Mouse (Mus musculus) intestine, embryonic 15.5 days (tissue): ENCODE data around the gene Safb2. TPM values are rescaled to one million over a fixed set of nuclear protein-coding genes. Genes with fewer than 3 reads are reported as not detected.

ENCODE experiments used
- ATAC-seq: fragments of 200-750 bp; cut with Nextera tagmentation; 2 replicates; pipeline ENCODE4 v1.8.0; 2017; ENCODE audit warnings: moderate TSS enrichment, moderate library complexity
- H3K27ac ChIP-seq: fragments of 300-500 bp; sonication (generic); 2 replicates; pipeline ENCODE4 v1.5.1; 2015; ENCODE audit warnings: mild to moderate bottlenecking, inconsistent platforms
- H3K27me3 ChIP-seq: fragments of 300-500 bp; sonication (generic); replicated peaks from 2 replicates; pipeline ENCODE4 v1.6.1; 2015; ENCODE audit warnings: inconsistent platforms
- H3K36me3 ChIP-seq: fragments of 300-500 bp; sonication (generic); 2 replicates; pipeline ENCODE4 v1.6.1; 2015; ENCODE audit warnings: inconsistent platforms
- H3K4me1 ChIP-seq: fragments of 300-500 bp; sonication (generic); replicated peaks from 2 replicates; pipeline ENCODE4 v1.6.1; 2015; ENCODE audit warnings: inconsistent platforms
- H3K4me2 ChIP-seq: fragments of 300-500 bp; sonication (generic); replicated peaks from 2 replicates; pipeline ENCODE4 v1.6.1; 2015; ENCODE audit warnings: mild to moderate bottlenecking, inconsistent platforms
- H3K4me3 ChIP-seq: fragments of 300-500 bp; sonication (generic); replicated peaks from 2 replicates; pipeline ENCODE4 v1.5.1; 2015; ENCODE audit warnings: inconsistent platforms
- H3K9ac ChIP-seq: fragments of 300-500 bp; sonication (generic); 2 replicates; pipeline ENCODE4 v1.6.1; 2015; ENCODE audit warnings: inconsistent platforms
- H3K9me3 ChIP-seq: fragments of 300-500 bp; sonication (generic); 2 replicates; pipeline ENCODE4 v1.6.1; 2016; ENCODE audit warnings: inconsistent platforms
- WGBS: fragments of 180-500 bp; shearing (Covaris S2); methylation state at CpG from one replicate; pipeline ENCODE4 v1.1.7; 2015; 5-methylcytosine and 5-hydroxymethylcytosine counted together
- polyA plus RNA-seq: library from polyadenylated mRNA; unstranded; fragments of >200 nt; fragmentation: Nextera tagmentation; extraction: Ambion mirVana; gene quantifications from 2 replicates; pipeline ENCODE4 v1.2.1, GENCODE M21; 2015

Safb2 gene
- polyA plus RNA-seq, 1 experiment from 2014 or later, result 66.7 TPM

DNA sequence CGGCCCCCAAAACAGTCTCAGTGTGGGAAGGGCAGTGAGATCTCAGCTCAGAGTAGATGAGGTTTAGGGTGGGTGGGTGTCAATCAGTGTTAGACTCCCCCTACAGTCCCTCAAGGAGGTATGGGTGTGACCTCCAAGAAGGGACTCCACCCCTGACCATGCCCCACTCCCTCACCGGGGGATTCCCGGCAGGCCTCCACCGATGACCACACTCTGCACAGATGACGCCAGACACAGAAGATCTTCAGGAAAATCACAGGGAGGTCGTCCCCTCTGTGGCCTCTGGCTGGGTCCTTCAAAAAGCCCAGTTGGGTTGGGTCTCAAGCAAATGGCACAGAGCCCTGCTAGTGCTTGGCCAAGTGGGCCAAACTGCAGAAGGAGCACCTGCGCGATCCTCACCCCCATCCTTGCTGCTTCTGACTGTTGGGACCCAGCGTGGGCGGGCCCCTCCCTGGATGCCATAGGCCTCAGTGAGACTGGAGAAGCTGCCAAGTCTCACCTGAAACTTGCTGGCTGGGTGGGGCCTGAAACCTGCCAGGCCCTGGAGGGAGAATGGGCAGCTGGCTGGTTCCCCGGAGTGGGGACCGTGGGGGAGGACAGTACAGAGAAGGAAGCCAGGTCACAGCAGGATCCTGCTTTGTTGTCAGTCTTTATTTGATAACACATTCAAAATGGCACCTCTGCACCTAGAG, 33.5 kb downstream of the Safb2 start:
- H3K27me3 ChIP-seq, result no peaks in the 10 kb centered on the region
- H3K4me1 ChIP-seq, result 0 out of 2 replicates have a peak, but pooled peaks cover 3% of the 10 kb centered on the region
- 73% methylated on average over 12 of the region's 12 CpGs for WGBS
- no peak overlapping the region for H3K4me2 ChIP-seq
- no peak overlapping the region for H3K27ac ChIP-seq
- H3K4me3 ChIP-seq, result no peak overlapping the region
- H3K36me3 ChIP-seq, result no peaks in the 10 kb centered on the region
- no peak overlapping the region for H3K9ac ChIP-seq
- no peaks in the 10 kb centered on the region for H3K9me3 ChIP-seq
- ATAC-seq, result no peak

DNA sequence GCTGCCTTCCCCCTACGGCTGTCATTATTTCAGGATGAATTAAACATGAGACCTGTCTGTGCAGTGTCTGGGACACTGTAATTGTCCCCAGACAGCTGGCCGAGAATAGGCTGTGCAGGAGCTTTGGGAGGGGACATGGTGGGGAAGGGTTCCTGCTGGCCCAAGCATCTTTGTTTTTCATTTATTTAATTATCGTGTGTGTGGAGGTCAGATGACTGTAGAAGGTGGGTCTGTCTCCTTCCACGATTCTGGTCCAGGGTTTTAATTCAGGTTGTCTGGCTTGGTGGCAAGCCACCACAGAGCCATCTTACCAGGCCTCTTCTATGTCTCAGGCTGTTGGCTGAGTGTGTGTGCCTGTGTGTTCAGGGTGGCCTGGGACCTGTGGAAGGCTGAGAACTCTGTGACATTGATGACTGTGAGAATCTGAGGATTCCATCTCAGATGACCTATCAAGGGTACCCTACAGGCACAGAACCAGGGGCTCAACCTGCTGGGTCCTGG, 35.7 kb downstream of the Safb2 start:
- Histone ChIP-seq H3K27me3 (no peaks in the 10 kb centered on the region), H3K36me3 (no peaks in the 10 kb centered on the region), H3K27ac (no peak overlapping the region), H3K4me2 (no peak overlapping the region), H3K4me1 (no peaks in the 10 kb centered on the region), H3K4me3 (no peak overlapping the region), H3K9me3 (no peaks in the 10 kb centered on the region), H3K9ac (no peak overlapping the region)
- no peak for ATAC-seq
- WGBS, result 74% methylated on average over 4 of the region's 4 CpGs

DNA sequence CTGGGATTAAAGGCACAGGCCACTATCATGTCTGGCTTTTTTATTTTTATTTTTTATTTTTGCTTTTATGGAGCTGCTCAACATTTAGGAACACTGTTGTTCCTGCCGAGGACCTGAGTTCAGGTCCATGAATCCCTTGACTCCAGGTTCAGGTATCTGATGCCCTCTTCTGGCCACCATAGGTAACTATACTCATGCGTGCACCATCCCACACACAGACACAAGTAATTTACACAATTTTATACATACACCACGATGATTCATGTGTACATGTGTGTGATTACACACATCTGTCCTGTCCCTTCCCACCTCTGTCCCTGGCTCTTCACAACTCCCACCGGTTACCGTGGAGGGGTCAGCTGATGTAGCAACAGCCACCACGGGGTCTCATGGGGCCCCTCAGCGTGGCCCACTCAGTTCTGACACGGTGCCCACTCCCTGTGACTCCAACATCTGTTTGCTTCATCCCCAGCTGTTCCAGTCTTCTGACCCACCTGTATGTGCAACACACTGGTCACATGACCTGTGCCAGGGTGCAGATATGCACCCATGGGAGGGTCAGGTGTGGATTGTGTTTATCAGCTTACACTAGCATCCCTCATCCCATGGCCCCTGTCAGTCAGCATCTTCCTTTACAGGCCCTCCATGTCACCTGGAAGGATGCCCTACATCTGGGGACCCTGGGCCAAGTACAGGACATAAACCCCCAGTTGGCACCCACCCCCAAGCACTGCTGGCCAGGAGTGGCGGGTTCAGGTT, 36.4 kb downstream of the Safb2 start:
- no peak overlapping the region for H3K9ac ChIP-seq
- no peak overlapping the region for H3K4me2 ChIP-seq
- H3K27ac ChIP-seq, result no peak overlapping the region
- WGBS, result 66% methylated on average over 9 of the region's 9 CpGs
- H3K27me3 ChIP-seq, result no peaks in the 10 kb centered on the region
- no peak overlapping the region for H3K4me3 ChIP-seq
- H3K9me3 ChIP-seq, result no peaks in the 10 kb centered on the region
- no peak for ATAC-seq
- H3K36me3 ChIP-seq, result no peaks in the 10 kb centered on the region
- H3K4me1 ChIP-seq, result no peaks in the 10 kb centered on the region

DNA sequence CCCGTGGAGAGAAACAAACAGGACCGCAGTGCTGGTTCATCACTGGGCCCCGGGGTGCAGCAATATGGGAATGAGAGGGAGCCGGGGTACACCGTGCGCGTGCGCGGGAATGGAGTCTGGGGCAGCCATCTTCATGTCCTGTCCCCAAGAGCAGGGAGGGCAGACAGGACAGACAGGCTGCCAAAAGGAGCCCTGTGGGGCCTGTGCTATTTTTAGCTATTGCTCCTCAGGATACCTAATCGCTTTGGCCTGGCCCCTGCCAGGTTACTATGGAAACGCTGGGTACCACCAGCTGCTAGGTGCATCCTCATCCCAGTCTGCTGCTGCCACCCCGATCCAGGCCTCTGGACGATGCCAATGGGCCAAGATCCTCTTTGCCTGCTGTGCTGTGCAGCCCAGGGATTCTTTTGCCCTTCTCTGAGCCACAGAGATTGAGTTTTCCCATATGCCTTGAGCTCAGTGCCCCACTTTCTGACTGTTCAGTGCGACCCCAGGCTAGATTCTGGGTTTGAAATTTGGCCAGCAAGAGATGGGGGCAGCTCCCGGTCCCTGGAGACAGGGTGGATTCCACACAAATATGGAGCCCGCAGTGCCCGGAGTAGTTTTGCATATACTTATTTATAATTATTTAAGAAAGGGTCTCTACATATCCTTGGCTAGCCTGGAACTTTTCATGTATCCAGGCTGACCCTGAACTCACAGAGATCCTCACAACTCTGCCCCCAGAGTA, 37.1 kb downstream of the Safb2 start:
- Histone ChIP-seq H3K9ac (no peak overlapping the region), H3K36me3 (no peaks in the 10 kb centered on the region), H3K27me3 (no peaks in the 10 kb centered on the region), H3K4me2 (no peak overlapping the region), H3K4me3 (no peak overlapping the region), H3K9me3 (no peaks in the 10 kb centered on the region), H3K4me1 (no peaks in the 10 kb centered on the region), H3K27ac (no peak overlapping the region)
- WGBS, result 75% methylated on average over 17 of the region's 17 CpGs
- no peak for ATAC-seq

DNA sequence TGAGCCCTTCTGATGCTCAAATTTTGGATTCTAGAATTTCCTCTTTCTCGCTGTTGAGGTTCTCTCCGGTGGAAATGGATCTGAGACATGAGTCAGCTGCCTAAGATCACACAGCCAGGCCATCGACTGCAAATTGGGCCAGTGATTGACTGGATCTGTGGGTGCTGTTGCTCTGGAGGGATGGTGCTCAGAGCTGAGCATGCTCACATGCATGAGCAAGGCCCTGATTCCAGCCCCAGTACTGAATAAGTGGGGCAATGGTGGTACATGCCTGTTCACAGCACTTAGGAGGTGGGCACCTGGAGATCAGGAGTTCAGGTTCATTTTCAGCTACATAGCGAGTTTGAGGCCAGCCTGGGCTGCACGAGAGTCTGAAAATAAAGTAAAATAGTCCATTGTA, 37.8 kb downstream of the Safb2 start:
- Histone ChIP-seq H3K4me3 (no peak overlapping the region), H3K9ac (no peak overlapping the region), H3K9me3 (no peaks in the 10 kb centered on the region), H3K4me1 (no peaks in the 10 kb centered on the region), H3K36me3 (no peaks in the 10 kb centered on the region), H3K27ac (no peak overlapping the region), H3K4me2 (no peak overlapping the region), H3K27me3 (no peaks in the 10 kb centered on the region)
- ATAC-seq, result no peak
- 82% methylated on average over 5 of the region's 5 CpGs for WGBS

DNA sequence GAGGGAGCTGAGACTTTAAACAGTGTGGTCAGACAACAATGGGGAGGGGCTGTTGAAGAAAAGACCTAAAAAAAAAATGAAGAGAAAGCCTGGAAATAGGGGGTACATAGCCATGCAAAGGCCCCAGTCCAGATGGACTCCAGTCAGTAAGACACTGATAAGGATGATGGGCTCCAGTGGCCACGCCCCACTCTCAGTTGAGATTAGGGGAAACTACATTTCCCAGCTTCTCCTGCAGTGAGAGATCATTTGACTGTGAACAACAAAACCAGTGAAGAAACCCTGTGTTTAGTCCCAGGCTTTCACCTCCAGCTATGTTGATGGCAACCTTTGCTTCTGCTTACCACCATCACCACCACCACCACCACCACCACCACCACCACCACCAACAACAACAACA, 38.4 kb downstream of the Safb2 start:
- Histone ChIP-seq H3K4me3 (no peak overlapping the region), H3K4me1 (no peaks in the 10 kb centered on the region), H3K4me2 (no peak overlapping the region), H3K36me3 (no peaks in the 10 kb centered on the region), H3K27me3 (no peaks in the 10 kb centered on the region), H3K9me3 (no peaks in the 10 kb centered on the region), H3K27ac (no peak overlapping the region), H3K9ac (no peak overlapping the region)
- ATAC-seq, result no peak
- 70% methylated on average over 1 of the region's 1 CpGs for WGBS

DNA sequence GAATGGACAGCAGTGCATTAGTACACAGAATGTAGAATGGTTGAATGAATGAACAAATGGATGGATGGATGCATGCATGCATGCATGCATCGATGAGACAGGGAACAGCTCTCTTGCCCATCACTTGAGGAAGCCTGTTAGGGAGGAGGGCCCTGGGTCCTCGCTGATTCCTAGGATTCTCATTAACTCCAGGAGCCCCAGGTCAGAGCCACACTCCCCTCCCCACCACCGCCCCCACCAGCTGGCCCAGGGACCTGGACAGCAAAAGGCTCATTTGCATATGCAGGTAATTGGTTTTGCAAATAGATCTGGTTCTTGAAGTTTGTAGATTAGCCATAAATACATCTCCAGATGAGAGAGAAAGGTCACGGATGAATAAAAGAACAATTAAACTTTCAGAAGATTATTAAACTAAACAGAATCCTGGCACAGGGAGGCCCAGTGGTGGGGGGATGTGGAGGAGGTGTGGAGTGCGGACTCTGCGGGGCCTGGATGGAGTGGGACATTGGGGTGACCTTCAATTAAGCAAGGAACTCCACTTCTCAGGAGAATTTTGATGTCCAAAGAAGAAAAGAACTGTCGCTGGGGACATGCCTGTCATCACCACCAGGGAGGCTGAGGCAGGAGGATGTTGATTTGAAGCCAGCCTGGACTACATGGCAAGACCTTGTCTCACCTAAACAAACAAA, 39.5 kb downstream of the Safb2 start:
- H3K4me1 ChIP-seq, result no peaks in the 10 kb centered on the region
- no peak for ATAC-seq
- no peaks in the 10 kb centered on the region for H3K36me3 ChIP-seq
- no peaks in the 10 kb centered on the region for H3K9me3 ChIP-seq
- WGBS, result 77% methylated on average over 7 of the region's 7 CpGs
- H3K4me2 ChIP-seq, result no peak overlapping the region
- H3K27ac ChIP-seq, result no peak overlapping the region
- no peaks in the 10 kb centered on the region for H3K27me3 ChIP-seq
- H3K9ac ChIP-seq, result no peak overlapping the region
- H3K4me3 ChIP-seq, result no peak overlapping the region

DNA sequence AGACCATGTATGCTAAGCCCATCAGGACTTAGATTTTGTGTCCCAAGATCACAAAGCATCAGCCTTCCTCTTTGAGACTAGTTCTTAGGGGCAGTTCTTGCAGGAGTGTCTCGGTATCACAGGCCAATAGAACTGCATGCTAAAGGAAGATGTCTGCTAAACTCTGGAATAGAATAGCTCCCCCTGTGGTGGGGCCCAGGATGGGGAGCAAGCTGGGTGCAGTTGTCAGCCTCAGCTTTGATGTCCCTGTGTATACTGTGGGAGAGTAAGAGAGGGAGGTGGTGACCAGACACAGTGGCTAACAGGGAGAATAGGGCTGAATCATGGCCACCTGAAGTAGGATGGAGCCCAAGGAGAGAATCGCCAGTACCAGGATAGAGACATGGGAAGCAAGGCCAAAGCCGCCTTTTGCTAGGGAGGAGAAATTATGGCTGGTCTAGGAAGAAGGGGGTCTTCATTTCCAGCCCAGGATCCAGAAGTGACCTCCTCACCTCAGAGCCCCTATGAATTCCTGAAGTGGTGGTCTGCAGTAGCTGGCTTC, 40.6 kb downstream of the Safb2 start:
- Histone ChIP-seq H3K27ac (no peak overlapping the region), H3K4me1 (no peaks in the 10 kb centered on the region), H3K9ac (no peak overlapping the region), H3K9me3 (no peaks in the 10 kb centered on the region), H3K4me3 (no peak overlapping the region), H3K27me3 (no peaks in the 10 kb centered on the region), H3K4me2 (no peak overlapping the region), H3K36me3 (no peaks in the 10 kb centered on the region)
- 85% methylated on average over 3 of the region's 3 CpGs for WGBS
- ATAC-seq, result no peak

DNA sequence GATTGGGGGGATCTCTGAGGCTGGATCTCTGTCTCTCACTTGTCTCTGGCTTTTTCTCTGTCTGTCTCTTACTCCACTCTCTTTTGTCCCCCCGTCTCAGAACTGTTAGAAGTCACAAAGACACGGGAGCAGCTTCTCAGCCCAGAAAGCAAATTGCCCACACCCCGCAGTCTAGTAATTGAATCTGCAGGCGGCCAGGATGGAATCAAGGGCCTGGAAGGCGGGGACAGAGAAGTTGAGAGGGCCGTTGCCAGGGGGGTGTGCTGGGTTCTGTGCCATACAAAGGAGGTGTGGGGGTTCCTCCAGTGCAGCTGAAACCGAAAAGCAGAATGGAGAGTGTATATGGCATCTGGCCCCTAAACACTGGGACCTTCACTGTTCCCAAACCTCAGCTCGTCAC, 41.6 kb downstream of the Safb2 start:
- Histone ChIP-seq H3K4me2 (no peak overlapping the region), H3K9ac (no peak overlapping the region), H3K4me1 (no peaks in the 10 kb centered on the region), H3K27me3 (no peaks in the 10 kb centered on the region), H3K36me3 (no peaks in the 10 kb centered on the region), H3K4me3 (no peak overlapping the region), H3K27ac (no peak overlapping the region), H3K9me3 (no peaks in the 10 kb centered on the region)
- no peak for ATAC-seq
- WGBS, result 56% methylated on average over 8 of the region's 8 CpGs

DNA sequence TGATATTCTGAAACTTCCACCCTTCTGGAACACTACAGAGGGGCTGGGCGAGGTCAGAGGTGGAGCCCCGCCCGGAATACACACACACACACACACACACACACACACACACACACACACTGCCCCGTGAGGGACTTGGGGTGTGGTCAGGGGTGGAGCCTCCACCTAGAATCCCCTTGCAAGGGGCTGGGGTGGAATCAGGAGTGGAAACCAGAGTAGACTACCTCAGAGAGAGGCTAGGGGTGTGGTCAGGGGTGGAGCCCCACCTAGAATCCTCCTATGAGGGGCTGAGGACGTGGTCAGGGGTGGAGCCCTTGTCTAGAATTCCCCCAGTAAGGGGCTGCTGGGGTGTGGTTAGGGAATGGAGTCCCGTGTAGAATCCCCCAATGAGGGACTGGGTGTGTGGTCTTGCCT, 43.8 kb downstream of the Safb2 start:
- ATAC-seq, result peak; percentile 68; the same call in 1 of the 2 replicates
- H3K4me3 ChIP-seq, result no peak overlapping the region
- no peak overlapping the region for H3K27ac ChIP-seq
- no peak overlapping the region for H3K4me2 ChIP-seq
- H3K9ac ChIP-seq, result no peak overlapping the region
- no peaks in the 10 kb centered on the region for H3K9me3 ChIP-seq
- H3K36me3 ChIP-seq, result no peaks in the 10 kb centered on the region
- H3K4me1 ChIP-seq, result no peaks in the 10 kb centered on the region
- H3K27me3 ChIP-seq, result no peaks in the 10 kb centered on the region
- 33% methylated on average over 6 of the region's 6 CpGs for WGBS

DNA sequence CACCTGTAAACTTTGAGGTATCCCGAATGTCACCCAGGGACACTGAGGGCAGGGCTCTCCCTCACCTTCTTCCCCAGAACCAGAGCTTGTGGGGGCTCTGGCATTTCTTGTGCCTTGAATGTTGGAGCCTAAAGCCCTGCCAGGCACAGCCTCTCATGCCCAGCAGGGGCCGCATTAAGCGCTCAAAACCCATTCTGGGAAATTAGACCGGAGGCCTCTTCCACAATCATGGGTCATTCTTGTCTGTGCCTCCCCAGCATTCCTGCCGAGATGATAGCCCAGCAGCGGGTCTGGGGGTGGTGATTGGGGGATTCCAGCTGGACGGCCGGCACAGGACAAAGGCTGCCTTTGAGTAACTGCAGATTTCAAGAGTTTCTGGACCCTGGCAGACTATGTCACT, 46.5 kb downstream of the Safb2 start:
- Histone ChIP-seq H3K4me2 (no peak overlapping the region), H3K27me3 (no peaks in the 10 kb centered on the region), H3K36me3 (no peaks in the 10 kb centered on the region), H3K27ac (no peak overlapping the region), H3K9me3 (no peaks in the 10 kb centered on the region), H3K4me3 (no peak overlapping the region), H3K9ac (no peak overlapping the region), H3K4me1 (no peaks in the 10 kb centered on the region)
- WGBS, result 48% methylated on average over 8 of the region's 8 CpGs
- no peak for ATAC-seq

DNA sequence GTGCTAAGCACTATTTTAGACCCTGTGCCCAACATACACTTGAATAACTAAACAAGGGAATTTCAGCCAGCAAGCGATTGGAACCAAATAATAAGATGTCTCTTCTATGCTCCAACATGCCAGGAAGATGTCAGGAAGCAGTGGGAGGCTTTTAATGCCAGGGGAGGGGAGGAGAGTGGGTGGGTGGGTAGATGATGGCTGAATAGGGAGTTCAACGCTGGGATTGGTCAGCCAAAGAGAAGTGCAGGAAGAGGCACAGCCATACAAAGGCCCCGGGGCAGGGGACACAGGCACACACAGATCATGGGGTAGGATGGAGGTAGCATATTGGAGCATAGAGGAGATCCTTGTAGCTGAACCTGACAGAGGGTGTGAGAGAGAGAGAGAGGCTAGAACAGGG, 47.5 kb downstream of the Safb2 start:
- no peaks in the 10 kb centered on the region for H3K36me3 ChIP-seq
- H3K9me3 ChIP-seq, result no peaks in the 10 kb centered on the region
- H3K27me3 ChIP-seq, result no peaks in the 10 kb centered on the region
- H3K9ac ChIP-seq, result no peak overlapping the region
- no peak overlapping the region for H3K4me2 ChIP-seq
- H3K4me3 ChIP-seq, result no peak overlapping the region
- H3K27ac ChIP-seq, result no peak overlapping the region
- no peaks in the 10 kb centered on the region for H3K4me1 ChIP-seq
- WGBS, result 80% methylated on average over 3 of the region's 3 CpGs
- no peak for ATAC-seq
